Mouse (Mus musculus): Measurements from ENCODE around the gene Cda. TPM values are rescaled to one million over a fixed set of nuclear protein-coding genes. Genes with fewer than 3 reads are reported as not detected.

Cda gene
- polyA plus RNA-seq, 1 experiment from 2014 or later: 14.1 TPM

- 65% methylated on average over 6 of the region's 6 CpGs for WGBS
Measured at GRCm38 (mm10) chr4:138342778-138343177, 25.0 kb downstream of the Cda start.

GRCm38 (mm10) chr4:138342048-138342447 lies 25.7 kb downstream of the Cda start:
- ATAC-seq (ENCODE audit: insufficient number of reproducible peaks, insufficient read depth, low FRiP score, low read depth): no peak
- WGBS: 82% methylated on average over 7 of the region's 7 CpGs
- Histone ChIP-seq H3K27me3 (ENCODE audit: control insufficient read depth, insufficient read depth, low read length) (no peaks in the 10 kb centered on the region), H3K4me1 (ENCODE audit: control insufficient read depth in 2 of 2, insufficient read depth in 2 of 2, low read length in 2 of 2) (peaks cover 27 to 30% of the 10 kb centered on the region in 2 experiments), H3K4me2 (ENCODE audit: low read length) (no peak overlapping the region), H3K9me3 (ENCODE audit: control insufficient read depth, low read length) (no peaks in the 10 kb centered on the region), H3K36me3 (ENCODE audit: control insufficient read depth, insufficient read depth, low read length) (no peaks in the 10 kb centered on the region), H3K4me3 (ENCODE audit: control insufficient read depth in 1 of 2, insufficient read depth in 1 of 2, low read depth in 1 of 2, low read length in 2 of 2) (no peak overlapping the region), H3K9ac (ENCODE audit: low read length) (no peak overlapping the region), H3K27ac (replicated peaks in 1 of 2; ENCODE audit: control insufficient read depth in 1 of 2, insufficient read depth in 1 of 2, low read depth in 2 of 2, low read length in 2 of 2) (no peak overlapping the region)

More at GRCm38 (mm10) chr4:138342778-138343177, 25.0 kb downstream of the Cda start:
- no peak overlapping the region for H3K4me3 ChIP-seq (ENCODE audit: control insufficient read depth in 1 of 2, insufficient read depth in 1 of 2, low read depth in 1 of 2, low read length in 2 of 2)
- no peak for ATAC-seq (ENCODE audit: insufficient number of reproducible peaks, insufficient read depth, low FRiP score, low read depth)
- no peaks in the 10 kb centered on the region for H3K27me3 ChIP-seq (ENCODE audit: control insufficient read depth, insufficient read depth, low read length)
- no peaks in the 10 kb centered on the region for H3K36me3 ChIP-seq (ENCODE audit: control insufficient read depth, insufficient read depth, low read length)
- H3K9ac ChIP-seq (ENCODE audit: low read length): peak overlapping the region; percentile 54; the same call in 1 of the 2 replicates
- peak overlapping the region; percentile 30 for H3K4me2 ChIP-seq (ENCODE audit: low read length)
- peaks cover 27 to 30% of the 10 kb centered on the region in 2 experiments for H3K4me1 ChIP-seq (ENCODE audit: control insufficient read depth in 2 of 2, insufficient read depth in 2 of 2, low read length in 2 of 2)
- peak overlapping the region; percentile 77 to 87 for H3K27ac ChIP-seq (replicated peaks in 1 of 2; ENCODE audit: control insufficient read depth in 1 of 2, insufficient read depth in 1 of 2, low read depth in 2 of 2, low read length in 2 of 2)
- H3K9me3 ChIP-seq (ENCODE audit: control insufficient read depth, low read length): no peaks in the 10 kb centered on the region

GRCm38 (mm10) chr4:138341393-138341792 lies 26.4 kb downstream of the Cda start:
- no peaks in the 10 kb centered on the region for H3K36me3 ChIP-seq (ENCODE audit: control insufficient read depth, insufficient read depth, low read length)
- H3K4me1 ChIP-seq (ENCODE audit: control insufficient read depth in 2 of 2, insufficient read depth in 2 of 2, low read length in 2 of 2): peaks cover 27 to 30% of the 10 kb centered on the region in 2 experiments
- no peaks in the 10 kb centered on the region for H3K27me3 ChIP-seq (ENCODE audit: control insufficient read depth, insufficient read depth, low read length)
- ATAC-seq (ENCODE audit: insufficient number of reproducible peaks, insufficient read depth, low FRiP score, low read depth): no peak
- no peak overlapping the region; a peak in 1 of 4 replicates for H3K27ac ChIP-seq (replicated peaks in 1 of 2; ENCODE audit: control insufficient read depth in 1 of 2, insufficient read depth in 1 of 2, low read depth in 2 of 2, low read length in 2 of 2)
- no peak overlapping the region for H3K9ac ChIP-seq (ENCODE audit: low read length)
- no peak overlapping the region for H3K4me2 ChIP-seq (ENCODE audit: low read length)
- 46% methylated on average over 8 of the region's 8 CpGs for WGBS
- H3K4me3 ChIP-seq (ENCODE audit: control insufficient read depth in 1 of 2, insufficient read depth in 1 of 2, low read depth in 1 of 2, low read length in 2 of 2): no peak overlapping the region
- no peaks in the 10 kb centered on the region for H3K9me3 ChIP-seq (ENCODE audit: control insufficient read depth, low read length)

GRCm38 (mm10) chr4:138339963-138340362 lies 27.8 kb downstream of the Cda start:
- no peak overlapping the region for H3K4me2 ChIP-seq (ENCODE audit: low read length)
- 29% methylated on average over 4 of the region's 4 CpGs for WGBS
- H3K27ac ChIP-seq (replicated peaks in 1 of 2; ENCODE audit: control insufficient read depth in 1 of 2, insufficient read depth in 1 of 2, low read depth in 2 of 2, low read length in 2 of 2): no peak overlapping the region
- no peaks in the 10 kb centered on the region for H3K36me3 ChIP-seq (ENCODE audit: control insufficient read depth, insufficient read depth, low read length)
- no peak overlapping the region for H3K9ac ChIP-seq (ENCODE audit: low read length)
- no peak overlapping the region for H3K4me3 ChIP-seq (ENCODE audit: control insufficient read depth in 1 of 2, insufficient read depth in 1 of 2, low read depth in 1 of 2, low read length in 2 of 2)
- no peak for ATAC-seq (ENCODE audit: insufficient number of reproducible peaks, insufficient read depth, low FRiP score, low read depth)
- no peaks in the 10 kb centered on the region for H3K27me3 ChIP-seq (ENCODE audit: control insufficient read depth, insufficient read depth, low read length)
- no peaks in the 10 kb centered on the region for H3K9me3 ChIP-seq (ENCODE audit: control insufficient read depth, low read length)
- H3K4me1 ChIP-seq (ENCODE audit: control insufficient read depth in 2 of 2, insufficient read depth in 2 of 2, low read length in 2 of 2): peaks cover 27 to 30% of the 10 kb centered on the region in 2 experiments

- Histone ChIP-seq H3K4me1 (ENCODE audit: control insufficient read depth in 2 of 2, insufficient read depth in 2 of 2, low read length in 2 of 2) (peaks cover 9 to 13% of the 10 kb centered on the region in 2 experiments), H3K9me3 (ENCODE audit: control insufficient read depth, low read length) (no peaks in the 10 kb centered on the region), H3K27ac (replicated peaks in 1 of 2; ENCODE audit: control insufficient read depth in 1 of 2, insufficient read depth in 1 of 2, low read depth in 2 of 2, low read length in 2 of 2) (no peak overlapping the region), H3K9ac (ENCODE audit: low read length) (no peak overlapping the region), H3K4me2 (ENCODE audit: low read length) (no peak overlapping the region), H3K4me3 (ENCODE audit: control insufficient read depth in 1 of 2, insufficient read depth in 1 of 2, low read depth in 1 of 2, low read length in 2 of 2) (no peak overlapping the region), H3K27me3 (ENCODE audit: control insufficient read depth, insufficient read depth, low read length) (peaks cover 3% of the 10 kb centered on the region; the same call in 1 of the 2 replicates), H3K36me3 (ENCODE audit: control insufficient read depth, insufficient read depth, low read length) (no peaks in the 10 kb centered on the region)
- WGBS: 72% methylated on average over 9 of the region's 9 CpGs
- no peak for ATAC-seq (ENCODE audit: insufficient number of reproducible peaks, insufficient read depth, low FRiP score, low read depth)
Measured at GRCm38 (mm10) chr4:138337341-138337740, 30.5 kb downstream of the Cda start.

- Histone ChIP-seq H3K9me3 (ENCODE audit: control insufficient read depth, low read length) (no peaks in the 10 kb centered on the region), H3K9ac (ENCODE audit: low read length) (no peak overlapping the region), H3K4me3 (ENCODE audit: control insufficient read depth in 1 of 2, insufficient read depth in 1 of 2, low read depth in 1 of 2, low read length in 2 of 2) (no peak overlapping the region), H3K4me1 (ENCODE audit: control insufficient read depth in 2 of 2, insufficient read depth in 2 of 2, low read length in 2 of 2) (peaks cover 7 to 12% of the 10 kb centered on the region in 2 experiments), H3K36me3 (ENCODE audit: control insufficient read depth, insufficient read depth, low read length) (no peaks in the 10 kb centered on the region), H3K27me3 (ENCODE audit: control insufficient read depth, insufficient read depth, low read length) (peaks cover 3% of the 10 kb centered on the region), H3K27ac (replicated peaks in 1 of 2; ENCODE audit: control insufficient read depth in 1 of 2, insufficient read depth in 1 of 2, low read depth in 2 of 2, low read length in 2 of 2) (no peak overlapping the region), H3K4me2 (ENCODE audit: low read length) (no peak overlapping the region)
- WGBS: 68% methylated on average over 5 of the region's 5 CpGs
- ATAC-seq (ENCODE audit: insufficient number of reproducible peaks, insufficient read depth, low FRiP score, low read depth): no peak
Measured at GRCm38 (mm10) chr4:138336876-138337275, 30.9 kb downstream of the Cda start.

GRCm38 (mm10) chr4:138335648-138336047 lies 32.1 kb downstream of the Cda start:
- peaks cover 15% of the 10 kb centered on the region for H3K27me3 ChIP-seq (ENCODE audit: control insufficient read depth, insufficient read depth, low read length)
- 88% methylated on average over 6 of the region's 6 CpGs for WGBS
- no peaks in the 10 kb centered on the region for H3K36me3 ChIP-seq (ENCODE audit: control insufficient read depth, insufficient read depth, low read length)
- no peak overlapping the region for H3K9ac ChIP-seq (ENCODE audit: low read length)
- peaks cover 0 to 2% of the 10 kb centered on the region in 2 experiments; a peak in 1 of 4 replicates for H3K4me1 ChIP-seq (ENCODE audit: control insufficient read depth in 2 of 2, insufficient read depth in 2 of 2, low read length in 2 of 2)
- H3K4me3 ChIP-seq (ENCODE audit: control insufficient read depth in 1 of 2, insufficient read depth in 1 of 2, low read depth in 1 of 2, low read length in 2 of 2): no peak overlapping the region
- no peak overlapping the region for H3K4me2 ChIP-seq (ENCODE audit: low read length)
- no peaks in the 10 kb centered on the region for H3K9me3 ChIP-seq (ENCODE audit: control insufficient read depth, low read length)
- no peak for ATAC-seq (ENCODE audit: insufficient number of reproducible peaks, insufficient read depth, low FRiP score, low read depth)
- no peak overlapping the region for H3K27ac ChIP-seq (replicated peaks in 1 of 2; ENCODE audit: control insufficient read depth in 1 of 2, insufficient read depth in 1 of 2, low read depth in 2 of 2, low read length in 2 of 2)

- no peak for ATAC-seq (ENCODE audit: insufficient number of reproducible peaks, insufficient read depth, low FRiP score, low read depth)
- H3K36me3 ChIP-seq (ENCODE audit: control insufficient read depth, insufficient read depth, low read length): no peaks in the 10 kb centered on the region
- no peak overlapping the region for H3K4me3 ChIP-seq (ENCODE audit: control insufficient read depth in 1 of 2, insufficient read depth in 1 of 2, low read depth in 1 of 2, low read length in 2 of 2)
- H3K4me2 ChIP-seq (ENCODE audit: low read length): no peak overlapping the region
- peaks cover 2 to 4% of the 10 kb centered on the region in 2 experiments; a peak in 1 of 4 replicates for H3K4me1 ChIP-seq (ENCODE audit: control insufficient read depth in 2 of 2, insufficient read depth in 2 of 2, low read length in 2 of 2)
- 73% methylated on average over 12 of the region's 12 CpGs for WGBS
- no peak overlapping the region for H3K27ac ChIP-seq (replicated peaks in 1 of 2; ENCODE audit: control insufficient read depth in 1 of 2, insufficient read depth in 1 of 2, low read depth in 2 of 2, low read length in 2 of 2)
- H3K9me3 ChIP-seq (ENCODE audit: control insufficient read depth, low read length): no peaks in the 10 kb centered on the region
- no peak overlapping the region for H3K9ac ChIP-seq (ENCODE audit: low read length)
- H3K27me3 ChIP-seq (ENCODE audit: control insufficient read depth, insufficient read depth, low read length): peaks cover 17% of the 10 kb centered on the region
Measured at GRCm38 (mm10) chr4:138335036-138335435, 32.8 kb downstream of the Cda start.
